ENCODE assay signal across 12 mouse cellular contexts in the genomic region with DNA sequence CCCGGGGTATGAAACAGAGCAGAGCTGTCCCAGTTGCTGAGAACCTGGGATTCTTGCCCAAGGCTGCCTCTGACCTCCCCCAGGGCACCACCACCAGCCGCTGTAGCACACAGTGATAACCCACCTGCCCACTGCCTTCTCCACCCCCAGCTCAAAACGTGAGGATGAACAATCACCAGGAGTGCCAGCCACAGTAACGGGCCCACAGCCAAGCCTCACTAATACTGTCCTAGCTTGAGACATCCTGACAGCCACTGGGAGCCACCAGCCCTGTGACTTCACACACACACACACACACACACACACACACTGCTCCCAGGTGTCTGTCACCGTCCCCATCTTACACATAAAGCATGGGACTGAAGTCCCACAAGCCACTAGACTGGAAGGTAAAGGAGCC. TPM values are rescaled to one million over a fixed set of nuclear protein-coding genes. Genes with fewer than 3 reads are reported as not detected.
DNase-seq lines count a peak whose midpoint lies in the region; ATAC-seq and TF ChIP-seq lines count a peak whose summit lies in the region.
"Had no signal": no experiment of that assay in that cellular context is flagged by ENCODE, and none has a peak within 500 bp of the region (broad histone marks: within the 10 kb centered on the region; RNA-seq: fewer than 3 reads in every experiment).

No protein-coding gene starts in this region.

- no peak for TF ChIP-seq EP300 in stomach, postnatal 0 days (optimal IDR thresholded peaks at IDR 0.05)

- H3K9me3 ChIP-seq in heart, embryonic 16.5 days (replicated peaks; ENCODE audit: control insufficient read depth, low read length): no peaks in the 10 kb centered on the region
- peaks cover 5% of the 10 kb centered on the region for H3K9me3 ChIP-seq in intestine, embryonic 16.5 days (ENCODE audit: control insufficient read depth, low read length)
- H3K9me3 ChIP-seq in stomach, postnatal 0 days (ENCODE audit: control insufficient read depth, low read length): no peaks in the 10 kb centered on the region

- DNase-seq in heart, postnatal 4 days: no peak
- peak; percentile 23 for DNase-seq in thymus, postnatal 4 days
- DNase-seq in thymus, postnatal 25 days: no peak
- no peak for DNase-seq in stomach, postnatal 0 days (ENCODE audit: low spot score)
- no peak for DNase-seq in kidney, adult 9 months
- no peak for DNase-seq in frontal cortex, adult 2 months (ENCODE audit: extremely low spot score in 1 of 2, low spot score in 1 of 2)
- DNase-seq: kidney, postnatal 10 days; right cerebral cortex, postnatal 4 days had no signal

- H3K4me2 ChIP-seq in heart, embryonic 16.5 days (ENCODE audit: low read depth, low read length): no peak overlapping the region
- no peak overlapping the region for H3K4me2 ChIP-seq in intestine, embryonic 16.5 days (ENCODE audit: low read depth, low read length)
- H3K4me2 ChIP-seq in stomach, postnatal 0 days (replicated peaks; ENCODE audit: low read depth): no peak overlapping the region

- ATAC-seq in heart, embryonic 16.5 days (replicated peaks; ENCODE audit: extremely low read depth, insufficient read depth, low FRiP score): 0 out of 2 replicates have a peak, but pooled peaks have one; percentile 20
- ATAC-seq in intestine, embryonic 16.5 days: no peak
- ATAC-seq in stomach, postnatal 0 days (ENCODE audit: low FRiP score, low TSS enrichment): no peak

- H3K4me1 ChIP-seq in heart, embryonic 16.5 days (ENCODE audit: control insufficient read depth, insufficient read depth, low read length): 0 out of 2 replicates have a peak, but pooled peaks cover 2% of the 10 kb centered on the region
- peaks cover 14% of the 10 kb centered on the region for H3K4me1 ChIP-seq in intestine, embryonic 16.5 days (ENCODE audit: control insufficient read depth, insufficient read depth, low read length)
- no peaks in the 10 kb centered on the region for H3K4me1 ChIP-seq in stomach, postnatal 0 days (replicated peaks; ENCODE audit: control insufficient read depth, insufficient read depth)

- WGBS in heart, embryonic 16.5 days: 63% methylated on average over 5 of the region's 5 CpGs
- 49% methylated on average over 5 of the region's 5 CpGs for WGBS in intestine, embryonic 16.5 days
- WGBS in stomach, postnatal 0 days: 41% methylated on average over 5 of the region's 5 CpGs

- no peak overlapping the region for H3K9ac ChIP-seq in heart, embryonic 16.5 days (ENCODE audit: low read length)
- 0 out of 2 replicates have a peak overlapping the region, but pooled peaks have one; percentile 26 for H3K9ac ChIP-seq in intestine, embryonic 16.5 days (ENCODE audit: low read depth, low read length)
- peak overlapping the region; percentile 27; the same call in 1 of the 2 replicates for H3K9ac ChIP-seq in stomach, postnatal 0 days (ENCODE audit: low read length)

- peaks cover 18% of the 10 kb centered on the region for H3K36me3 ChIP-seq in heart, embryonic 16.5 days (ENCODE audit: control insufficient read depth, insufficient read depth)
- H3K36me3 ChIP-seq in intestine, embryonic 16.5 days (ENCODE audit: control insufficient read depth, insufficient read depth, low read length): peaks cover 7% of the 10 kb centered on the region
- no peaks in the 10 kb centered on the region; the same call in 1 of the 2 replicates for H3K36me3 ChIP-seq in stomach, postnatal 0 days (ENCODE audit: control insufficient read depth, insufficient read depth, low read length)

- H3K4me3 ChIP-seq in heart, embryonic 16.5 days (ENCODE audit: low read length): no peak overlapping the region
- no peak overlapping the region for H3K4me3 ChIP-seq in intestine, embryonic 16.5 days (ENCODE audit: low read length)
- no peak overlapping the region for H3K4me3 ChIP-seq in stomach, postnatal 0 days (ENCODE audit: low read depth, low read length)

- H3K27me3 ChIP-seq in heart, embryonic 16.5 days (ENCODE audit: control insufficient read depth, insufficient read depth, low read length): no peaks in the 10 kb centered on the region
- no peaks in the 10 kb centered on the region for H3K27me3 ChIP-seq in intestine, embryonic 16.5 days (replicated peaks; ENCODE audit: control insufficient read depth, insufficient read depth, low read length)
- H3K27me3 ChIP-seq in stomach, postnatal 0 days (ENCODE audit: control insufficient read depth, insufficient read depth, low read length): no peaks in the 10 kb centered on the region

- no peak for TF ChIP-seq CTCF in stomach, postnatal 0 days (IDR thresholded peaks at IDR 0.05; ENCODE audit: low read depth)

- H3K27ac ChIP-seq in heart, embryonic 16.5 days (ENCODE audit: low read length): peak overlapping the region; percentile 52; the same call in 1 of the 2 replicates
- peak overlapping the region; percentile 72 for H3K27ac ChIP-seq in intestine, embryonic 16.5 days (ENCODE audit: low read length)
- peak overlapping the region; percentile 56 for H3K27ac ChIP-seq in stomach, postnatal 0 days (replicated peaks)

RNA-seq across cellular contexts. Expression of a gene that starts 22.9 kb away (rescaled TPM):
- polyA plus RNA-seq in heart, embryonic 16.5 days (2015; fragmentation: Nextera tagmentation; extraction: Ambion mirVana): 5.7 and 6.9 TPM in 2 replicates
- total RNA-seq in heart, postnatal 4 days (2021): 10 to 100 TPM; 11.8 to 13.7 TPM
- polyA plus RNA-seq in intestine, embryonic 16.5 days (2015; fragmentation: Nextera tagmentation; extraction: Ambion mirVana): 11.8 and 15.5 TPM in 2 replicates
- 12.0 and 12.9 TPM in 2 replicates for polyA plus RNA-seq in stomach, postnatal 0 days (2015; fragmentation: Nextera tagmentation; extraction: Ambion mirVana)
- 82.0 and 91.2 TPM in 2 replicates for polyA plus RNA-seq in frontal cortex, adult 2 months (2012; rRNA removed)

RNA-seq across cellular contexts. Expression of a gene that starts 28.0 kb away (rescaled TPM):
- polyA plus RNA-seq in heart, embryonic 16.5 days (2015; fragmentation: Nextera tagmentation; extraction: Ambion mirVana): 54.0 and 61.7 TPM in 2 replicates
- total RNA-seq in heart, postnatal 4 days (2021): 10 to 100 TPM; 35.8 to 35.9 TPM
- polyA plus RNA-seq in intestine, embryonic 16.5 days (2015; fragmentation: Nextera tagmentation; extraction: Ambion mirVana): 66.8 and 71.3 TPM in 2 replicates
- 68.8 and 68.9 TPM in 2 replicates for polyA plus RNA-seq in stomach, postnatal 0 days (2015; fragmentation: Nextera tagmentation; extraction: Ambion mirVana)
- 98.3 and 103 TPM in 2 replicates for polyA plus RNA-seq in frontal cortex, adult 2 months (2012; rRNA removed)

RNA-seq across cellular contexts. Expression of a gene that starts 48.1 kb away (rescaled TPM):
- not detected in 2 replicates for polyA plus RNA-seq in heart, embryonic 16.5 days (2015; fragmentation: Nextera tagmentation; extraction: Ambion mirVana)
- not detected for total RNA-seq in heart, postnatal 4 days (2021)
- polyA plus RNA-seq in intestine, embryonic 16.5 days (2015; fragmentation: Nextera tagmentation; extraction: Ambion mirVana): 0.76 and 0.81 TPM in 2 replicates
- polyA plus RNA-seq in stomach, postnatal 0 days (2015; fragmentation: Nextera tagmentation; extraction: Ambion mirVana): 0.49 and 0.51 TPM in 2 replicates
- polyA plus RNA-seq in frontal cortex, adult 2 months (2012; rRNA removed): 1.4 and 3.6 TPM in 2 replicates
- total RNA-seq: left cerebral cortex, postnatal 10 days had no signal
- polyA plus RNA-seq: neural tube, embryonic 11.5 days had no signal
